Mouse (Mus musculus): ENCODE measurements at regions not wholly inside any gene's neighbourhood (a gene's known extent, or its start where the extent isn't known, plus 50 kb on each side); places are given as distances from the start of the nearest gene placed in this dataset.

- TF ChIP-seq CTCF (IDR thresholded peaks at IDR 0.05; ENCODE audit: low read depth) (no peak), EP300 (IDR thresholded peaks at IDR 0.05; ENCODE audit: low read depth) (no peak)
Observed at GRCm38 (mm10) chr13:107587678-107588077, 456.6 kb upstream of the Smim15 start.
